Mouse (Mus musculus): ENCODE measurements around the gene Crabp2.

- TF ChIP-seq CTCF (IDR thresholded peaks at IDR 0.05; ENCODE audit: extremely low read depth, insufficient read depth, insufficient read length, insufficient replicate concordance) (no peak), POLR2A (IDR thresholded peaks at IDR 0.05; ENCODE audit: low read depth, low read length) (no peak)
Measured at GRCm38 (mm10) chr3:87960191-87960585, 11.7 kb downstream of the Crabp2 start.

Measured in spleen, adult 2 months (tissue).